25 mouse cellular contexts compared by ENCODE assay signal in the genomic region with DNA sequence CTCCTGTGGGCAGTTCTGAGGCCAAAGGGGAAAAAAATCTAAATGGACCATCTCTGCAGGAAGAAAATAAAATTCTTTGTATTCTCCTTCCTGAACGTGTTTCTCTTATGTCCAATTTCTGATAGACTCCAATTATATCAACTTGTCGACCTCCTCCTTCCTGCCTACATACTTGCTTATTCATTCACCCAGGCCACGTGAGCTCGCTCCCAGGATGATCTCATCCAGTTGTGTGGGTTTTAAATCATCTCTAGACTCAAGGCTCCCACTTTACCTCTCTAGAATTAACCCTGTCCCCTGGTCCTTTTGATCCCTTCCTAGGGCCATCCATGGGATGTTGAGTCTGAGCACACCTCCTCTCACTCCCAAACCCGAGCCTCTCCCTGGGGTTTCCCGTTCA.
DNase-seq lines count a peak whose midpoint lies in the region; TF ChIP-seq lines count a peak whose summit lies in the region.
"Had no signal": no experiment of that assay in that cellular context is flagged by ENCODE, and none has a peak within 500 bp of the region (broad histone marks: within the 10 kb centered on the region; RNA-seq: fewer than 3 reads in every experiment).

No protein-coding gene starts in this region.

- no peak overlapping the region for H3K4me3 ChIP-seq in C2C12 (ENCODE audit: insufficient read depth, poor library complexity, severe bottlenecking)
- H3K4me3 ChIP-seq: embryonic facial prominence, embryonic 12.5 days; embryonic facial prominence, embryonic 15.5 days; gastrocnemius, adult 2 months; heart, embryonic 12.5 days; heart, embryonic 15.5 days; hindbrain, embryonic 10.5 days; hindbrain, embryonic 13.5 days; intestine, embryonic 15.5 days had no signal

- no peak overlapping the region for H3ac ChIP-seq in C2C12 (ENCODE audit: control insufficient read depth, insufficient read length, low read depth)

- no peak for TF ChIP-seq CTCF in C2C12 (IDR thresholded peaks at IDR 0.05; ENCODE audit: control insufficient read depth, insufficient read depth, insufficient read length)

- no peaks in the 10 kb centered on the region for H3K27me3 ChIP-seq in C2C12 (ENCODE audit: control insufficient read depth, insufficient read depth, insufficient read length)
- H3K27me3 ChIP-seq: CH12.LX; embryonic facial prominence, embryonic 12.5 days; embryonic facial prominence, embryonic 15.5 days; heart, embryonic 12.5 days; heart, embryonic 15.5 days; hindbrain, embryonic 13.5 days; intestine, embryonic 15.5 days had no signal

- peak; percentile 4 to 8 for DNase-seq in adrenal gland, postnatal 36 days
- no peak for DNase-seq in adrenal gland, postnatal 10 days
- DNase-seq in brain, adult 2 months (ENCODE audit: low read depth, low spot score), result peak; percentile 50
- DNase-seq in T-cell, adult 2 months (ENCODE audit: low spot score), result no peak
- DNase-seq in right cerebral cortex, postnatal 14 days, result no peak
- DNase-seq: cerebellum, adult 18-20 months; cerebellum, adult 9-10 months; cerebellum, postnatal 14 days; forebrain, postnatal 0 days; gastrocnemius, adult 2 months; gastrocnemius, postnatal 25 days; heart, adult 18-20 months; heart, postnatal 10 days; heart, postnatal 36 days; kidney, adult 11 months had no signal

- H3K79me2 ChIP-seq in C2C12 (ENCODE audit: control insufficient read depth, insufficient read depth), result no peaks in the 10 kb centered on the region

- no peaks in the 10 kb centered on the region for H3K79me3 ChIP-seq in C2C12 (ENCODE audit: low read depth)

- H3K36me3 ChIP-seq in C2C12 (ENCODE audit: control insufficient read depth, insufficient read depth), result no peaks in the 10 kb centered on the region
- H3K36me3 ChIP-seq: embryonic facial prominence, embryonic 12.5 days; G1E; heart, embryonic 15.5 days; hindbrain, embryonic 10.5 days; intestine, embryonic 15.5 days had no signal

TF ChIP-seq in C2C12, 6 proteins besides CTCF, POLR2A, EP300 and RAD21:
- TF ChIP-seq USF1 (IDR thresholded peaks at IDR 0.05; ENCODE audit: low read depth), result peak; percentile 66
- TF ChIP-seq MAX (IDR thresholded peaks at IDR 0.05), result no peak

Comparison
In these comparisons a context has a peak if more than half of its experiments do, and no peak if none do; other contexts are left out.
1. DNase-seq: peak in adrenal gland, postnatal 36 days (2 of 2) and brain, adult 2 months (single experiment); none in adrenal gland, postnatal 10 days (single experiment), T-cell, adult 2 months (single experiment) and right cerebral cortex, postnatal 14 days (single experiment).